Mouse (Mus musculus) MEL (cell line): Measurements from ENCODE around the gene Jade2. TPM values are rescaled to one million over a fixed set of nuclear protein-coding genes. Genes with fewer than 3 reads are reported as not detected.

ENCODE experiments used
- DNase-seq: peaks from one replicate; pipeline ENCODE4 v3.0.0; 2011; ENCODE audit warnings: low read depth, low spot score
- H3K27ac ChIP-seq: 2 replicates; pipeline ENCODE4 v1.5.1; 2012; ENCODE audit warnings: low read depth, mild to moderate bottlenecking, control low read depth, low read length, moderate library complexity; ENCODE audit not compliant: control insufficient read depth
- H3K27me3 ChIP-seq, 2 experiments: fragments of 150-350 bp in 1 of 2; sonication (generic) in 1 of 2; 2 replicates each; pipeline ENCODE4 v1.6.1; 2012; ENCODE audit warnings: low read length in 2 of 2, mild to moderate bottlenecking in 2 of 2, improper control_type of control experiment in 1 of 2, moderate library complexity in 1 of 2; ENCODE audit not compliant: insufficient read depth in 2 of 2, control insufficient read depth in 1 of 2
- H3K36me3 ChIP-seq, 2 experiments: 2 replicates each; pipeline ENCODE4 v1.6.1; 2012 to 2014; ENCODE audit warnings: low read length in 2 of 2, improper control_type of control experiment in 1 of 2, inconsistent platforms in 1 of 2, mild to moderate bottlenecking in 1 of 2; ENCODE audit not compliant: insufficient read depth in 2 of 2, control insufficient read depth in 1 of 2
- H3K4me1 ChIP-seq, 2 experiments: fragments of 150-350 bp in 1 of 2; sonication (generic) in 1 of 2; 2 replicates each; pipeline ENCODE4 v1.6.1; 2012; ENCODE audit warnings: low read length in 2 of 2, improper control_type of control experiment in 1 of 2, mild to moderate bottlenecking in 1 of 2; ENCODE audit not compliant: insufficient read depth in 2 of 2, control insufficient read depth in 1 of 2
- H3K4me3 ChIP-seq, 2 experiments: fragments of 150-350 bp in 1 of 2; sonication (generic) in 1 of 2; 2 replicates each; pipeline ENCODE4 v1.5.1; 2012; ENCODE audit warnings: low read depth in 2 of 2, low read length in 2 of 2, mild to moderate bottlenecking in 2 of 2, moderate library complexity in 2 of 2, control low read depth in 1 of 2, improper control_type of control experiment in 1 of 2; ENCODE audit not compliant: control insufficient read depth in 1 of 2, insufficient read depth in 1 of 2
- H3K79me2 ChIP-seq: 2 replicates; pipeline ENCODE4 v1.6.1; 2012; ENCODE audit warnings: mild to moderate bottlenecking, low read length, moderate library complexity; ENCODE audit not compliant: control insufficient read depth, poor library complexity, insufficient read depth
- H3K9ac ChIP-seq: 2 replicates; pipeline ENCODE4 v1.6.1; 2012; ENCODE audit warnings: low read depth, mild to moderate bottlenecking, control low read depth, low read length, moderate library complexity; ENCODE audit not compliant: control insufficient read depth, poor library complexity, severe bottlenecking
- H3K9me3 ChIP-seq: fragments of 150-350 bp; sonication (generic); replicated peaks from 2 replicates; pipeline ENCODE4 v1.6.1; 2012; ENCODE audit warnings: mild to moderate bottlenecking, low read length, improper control_type of control experiment, moderate library complexity; ENCODE audit not compliant: insufficient read depth
- BHLHE40 ChIP-seq: IDR thresholded peaks from 2 replicates; pipeline ENCODE4 v1.6.1; 2012; ENCODE audit warnings: low read depth, mild to moderate bottlenecking, inconsistent platforms, low read length, improper control_type of control experiment, borderline replicate concordance
- CHD1 ChIP-seq: IDR thresholded peaks from 2 replicates; pipeline ENCODE4 v1.6.1; 2012; ENCODE audit warnings: low read depth, mild to moderate bottlenecking, inconsistent platforms, low read length, improper control_type of control experiment
- CHD2 ChIP-seq: IDR thresholded peaks from 2 replicates; pipeline ENCODE4 v1.6.1; 2011; ENCODE audit warnings: low read length, improper control_type of control experiment
- E2F4 ChIP-seq: IDR thresholded peaks from 2 replicates; pipeline ENCODE4 v1.6.1; 2011; ENCODE audit warnings: low read depth, low read length, improper control_type of control experiment, borderline replicate concordance
- ETS1 ChIP-seq: IDR thresholded peaks from 2 replicates; pipeline ENCODE4 v1.6.1; 2012; ENCODE audit warnings: low read depth, mild to moderate bottlenecking, inconsistent platforms, low read length, improper control_type of control experiment, moderate library complexity
- GABPA ChIP-seq: IDR thresholded peaks from 2 replicates; pipeline ENCODE4 v1.6.1; 2012; ENCODE audit warnings: low read depth, mild to moderate bottlenecking, inconsistent platforms, low read length, improper control_type of control experiment, moderate library complexity
- HCFC1 ChIP-seq: IDR thresholded peaks from 2 replicates; pipeline ENCODE4 v1.6.1; 2012; ENCODE audit warnings: low read depth, mild to moderate bottlenecking, inconsistent platforms, low read length, improper control_type of control experiment, moderate library complexity
- KAT2A ChIP-seq: conservative IDR thresholded peaks from 2 replicates; pipeline ENCODE4 v1.6.1; 2012; ENCODE audit warnings: low read depth, low read length, improper control_type of control experiment, inconsistent platforms
- MAFK ChIP-seq: IDR thresholded peaks from 2 replicates; pipeline ENCODE4 v1.6.1; 2011; ENCODE audit warnings: low read depth, mild to moderate bottlenecking, low read length, improper control_type of control experiment, borderline replicate concordance
- MEF2A ChIP-seq: IDR thresholded peaks from 2 replicates; pipeline ENCODE4 v1.6.1; 2014; ENCODE audit warnings: low read depth, mild to moderate bottlenecking, inconsistent platforms, low read length, improper control_type of control experiment; ENCODE audit not compliant: poor library complexity, insufficient replicate concordance, severe bottlenecking; ENCODE audit errors: extremely low read depth
- MYB ChIP-seq: IDR thresholded peaks from 2 replicates; pipeline ENCODE4 v1.6.1; 2011; ENCODE audit warnings: mild to moderate bottlenecking, low read depth, low read length, improper control_type of control experiment
- NRF1 ChIP-seq: IDR thresholded peaks from 2 replicates; pipeline ENCODE4 v1.6.1; 2014; ENCODE audit warnings: low read depth, mild to moderate bottlenecking, inconsistent platforms, low read length, improper control_type of control experiment, moderate library complexity; ENCODE audit not compliant: poor library complexity, insufficient read depth, severe bottlenecking
- POLR2AphosphoS2 ChIP-seq: IDR thresholded peaks from 2 replicates; pipeline ENCODE4 v1.6.1; 2011; ENCODE audit warnings: low read length, improper control_type of control experiment
- RAD21 ChIP-seq: IDR thresholded peaks from 2 replicates; pipeline ENCODE4 v1.6.1; 2011; ENCODE audit warnings: mild to moderate bottlenecking, low read depth, low read length, improper control_type of control experiment
- RCOR1 ChIP-seq: IDR thresholded peaks from 2 replicates; pipeline ENCODE4 v1.6.1; 2012; ENCODE audit warnings: low read depth, mild to moderate bottlenecking, inconsistent platforms, low read length, improper control_type of control experiment
- SMC3 ChIP-seq: IDR thresholded peaks from 2 replicates; pipeline ENCODE4 v1.6.1; 2011; ENCODE audit warnings: low read depth, low read length, improper control_type of control experiment
- TAL1 ChIP-seq: IDR thresholded peaks from 2 replicates; pipeline ENCODE4 v1.6.1; 2012; ENCODE audit warnings: mild to moderate bottlenecking, inconsistent platforms, low read length, moderate library complexity, mixed read lengths
- TBP ChIP-seq: IDR thresholded peaks from 2 replicates; pipeline ENCODE4 v1.8.0; 2011; ENCODE audit warnings: low read depth, low read length, improper control_type of control experiment
- UBTF ChIP-seq: IDR thresholded peaks from 2 replicates; pipeline ENCODE4 v1.6.1; 2012; ENCODE audit warnings: low read depth, mild to moderate bottlenecking, inconsistent platforms, low read length, improper control_type of control experiment, moderate library complexity, borderline replicate concordance; ENCODE audit not compliant: insufficient read depth
- USF1 ChIP-seq: IDR thresholded peaks from 2 replicates; pipeline ENCODE4 v1.6.1; 2014; ENCODE audit warnings: low read depth, mild to moderate bottlenecking, inconsistent platforms, low read length, improper control_type of control experiment, moderate library complexity
- USF2 ChIP-seq, 2 experiments: IDR thresholded peaks; 2 replicates each; pipeline ENCODE4 v1.6.1; 2011 to 2012; ENCODE audit warnings: improper control_type of control experiment in 2 of 2, low read length in 2 of 2, borderline replicate concordance in 1 of 2, inconsistent platforms in 1 of 2, low read depth in 1 of 2, mild to moderate bottlenecking in 1 of 2; ENCODE audit not compliant: insufficient read depth in 1 of 2
- ZC3H11A ChIP-seq: IDR thresholded peaks from 2 replicates; pipeline ENCODE4 v1.6.1; 2012; ENCODE audit warnings: low read depth, mild to moderate bottlenecking, inconsistent platforms, low read length, improper control_type of control experiment
- ZKSCAN1 ChIP-seq: IDR thresholded peaks from 2 replicates; pipeline ENCODE4 v1.6.1; 2012; ENCODE audit warnings: low read depth, mild to moderate bottlenecking, inconsistent platforms, low read length, improper control_type of control experiment, moderate library complexity
- ZMIZ1 ChIP-seq: IDR thresholded peaks from 2 replicates; pipeline ENCODE4 v1.6.1; 2012; ENCODE audit warnings: low read depth, mild to moderate bottlenecking, inconsistent platforms, low read length, improper control_type of control experiment, moderate library complexity
- ZNF384 ChIP-seq: IDR thresholded peaks from 2 replicates; pipeline ENCODE4 v1.6.1; 2012; ENCODE audit warnings: low read depth, mild to moderate bottlenecking, inconsistent platforms, low read length, improper control_type of control experiment
- polyA plus RNA-seq, 2 experiments: library from polyadenylated mRNA; stranded (reverse) in 1 of 2; unstranded in 1 of 2; fragments of >175 nt in 1 of 2; fragments of >200 nt in 1 of 2; gene quantifications; 2 replicates each; pipeline versions ENCODE4 v1.2.1 to v1.2.4; 2012; ENCODE audit warnings: low replicate concordance in 2 of 2, low read depth in 1 of 2; ENCODE audit not compliant: insufficient read length in 2 of 2, insufficient read depth in 1 of 2, missing spikeins in 1 of 2
- total RNA-seq: library from RNA; depleted of rRNA; stranded (reverse); fragments of 300-350 nt; gene quantifications from 2 replicates; pipeline ENCODE4 v1.2.3, GENCODE M21; 2012

Gene Jade2
- total and polyA plus RNA-seq, 3 experiments: 4.5 to 13.0 TPM; not detected in 1

DNA sequence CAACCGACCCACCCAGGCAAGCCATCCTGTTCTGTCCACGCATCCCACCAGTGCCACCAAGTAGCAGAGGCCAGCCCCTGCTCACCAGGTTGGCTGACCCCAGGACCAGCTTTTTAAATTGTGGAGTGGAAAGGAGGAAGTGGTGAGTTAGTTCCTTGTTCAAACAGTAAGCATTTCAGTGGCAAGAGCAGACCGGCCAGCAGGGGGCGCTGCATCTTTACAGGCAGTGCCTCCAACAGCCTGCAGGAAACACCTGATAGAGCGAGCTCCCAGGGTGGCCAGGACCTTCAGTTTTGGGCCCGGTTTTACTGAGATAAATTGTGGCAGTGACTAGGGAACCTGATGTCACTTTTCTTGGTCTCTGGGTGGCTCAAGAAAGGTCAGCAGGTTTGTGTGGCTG lies 39.7 kb downstream of the Jade2 start (continued):
- no peak for TF ChIP-seq RCOR1
- TF ChIP-seq RAD21: peak; percentile 78
- peak; percentile 84 for TF ChIP-seq SMC3
- no peak for TF ChIP-seq POLR2AphosphoS2
- TF ChIP-seq TBP: no peak
- TF ChIP-seq E2F4: no peak
- TF ChIP-seq ZMIZ1: no peak
- TF ChIP-seq KAT2A: no peak
- no peak for TF ChIP-seq CHD1
- no peak for TF ChIP-seq ZNF384
- TF ChIP-seq GABPA: no peak
- no peak for TF ChIP-seq USF2 (IDR thresholded peaks at IDR 0.05; ENCODE audit: borderline replicate concordance in 1 of 2, insufficient read depth in 1 of 2, low read depth in 1 of 2, low read length in 2 of 2)
- no peak for TF ChIP-seq CHD2
- no peak for TF ChIP-seq ZKSCAN1
- TF ChIP-seq ZC3H11A: peak; percentile 43
- TF ChIP-seq TAL1: no peak
- no peak for TF ChIP-seq USF1
- no peak for TF ChIP-seq UBTF
- peak; percentile 51 for TF ChIP-seq ETS1
- no peak for TF ChIP-seq BHLHE40
- TF ChIP-seq MYB: no peak
- TF ChIP-seq HCFC1: peak; percentile 56

DNA sequence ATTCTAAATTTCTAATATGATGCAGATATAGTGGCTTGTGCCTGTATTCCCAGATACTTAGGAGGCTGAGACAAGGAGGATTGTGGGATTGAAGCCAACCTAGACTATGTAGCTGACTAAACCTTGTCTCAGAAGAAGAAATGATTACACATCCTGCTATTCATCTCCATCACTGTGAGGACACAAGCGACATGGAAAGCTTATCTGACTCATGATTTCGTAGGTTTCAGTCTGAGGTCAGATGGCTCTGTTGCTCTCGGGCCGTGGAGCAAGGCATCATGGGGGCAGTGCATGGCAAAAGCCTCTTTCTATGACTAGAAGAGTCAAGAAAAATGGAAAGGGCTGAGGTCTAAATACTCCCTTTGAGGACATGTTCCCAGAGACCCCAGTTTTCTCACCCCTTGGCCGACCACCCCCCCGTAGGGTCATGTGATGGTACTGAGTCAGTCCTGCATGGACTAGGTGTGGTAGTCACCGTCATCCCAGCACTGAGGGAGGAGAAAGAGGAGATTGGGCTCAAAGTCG lies 45.4 kb downstream of the Jade2 start:
- Histone ChIP-seq H3K9me3 (no peaks in the 10 kb centered on the region), H3K27ac (no peak overlapping the region), H3K4me3 (no peak overlapping the region), H3K4me1 (no peaks in the 10 kb centered on the region; a peak in 1 of 4 replicates), H3K27me3 (no peaks in the 10 kb centered on the region), H3K9ac (no peak overlapping the region), H3K36me3 (no peaks in the 10 kb centered on the region), H3K79me2 (no peaks in the 10 kb centered on the region)
- DNase-seq: no peak
- no peak for TF ChIP-seq NRF1
- TF ChIP-seq MEF2A: no peak
- TF ChIP-seq UBTF: no peak
- no peak for TF ChIP-seq ETS1
- TF ChIP-seq ZMIZ1: no peak
- TF ChIP-seq MAFK: no peak
